Mouse (Mus musculus) CH12.LX (cell line): Measurements from ENCODE around the gene Hsd11b2.

Source experiments
- CTCF ChIP-seq, 2 experiments: IDR thresholded peaks in 1 of 2; conservative IDR thresholded peaks in 1 of 2; 2 replicates each; pipeline ENCODE4 v1.5.1; 2011 to 2012; ENCODE audit warnings: low read depth in 2 of 2, low read length in 2 of 2, improper control_type of control experiment in 1 of 2, inconsistent platforms in 1 of 2, mild to moderate bottlenecking in 1 of 2, moderate library complexity in 1 of 2
- KAT2A ChIP-seq: IDR thresholded peaks from 2 replicates; pipeline ENCODE4 v1.6.1; 2012; ENCODE audit warnings: low read length, improper control_type of control experiment, inconsistent platforms; ENCODE audit not compliant: insufficient replicate concordance
- MAZ ChIP-seq: IDR thresholded peaks from 2 replicates; pipeline ENCODE4 v1.6.1; 2012; ENCODE audit warnings: low read depth, mild to moderate bottlenecking, inconsistent platforms, low read length, improper control_type of control experiment, moderate library complexity
- POLR2A ChIP-seq: IDR thresholded peaks from 2 replicates; pipeline ENCODE4 v1.6.1; 2011; ENCODE audit warnings: low read depth, mild to moderate bottlenecking, improper control_type of control experiment, low read length
- SIN3A ChIP-seq: IDR thresholded peaks from 2 replicates; pipeline ENCODE4 v1.6.1; 2012; ENCODE audit warnings: low read length, improper control_type of control experiment, inconsistent platforms
- ZMIZ1 ChIP-seq: IDR thresholded peaks from 2 replicates; pipeline ENCODE4 v1.6.1; 2012; ENCODE audit warnings: low read depth, mild to moderate bottlenecking, inconsistent platforms, low read length, improper control_type of control experiment

DNA sequence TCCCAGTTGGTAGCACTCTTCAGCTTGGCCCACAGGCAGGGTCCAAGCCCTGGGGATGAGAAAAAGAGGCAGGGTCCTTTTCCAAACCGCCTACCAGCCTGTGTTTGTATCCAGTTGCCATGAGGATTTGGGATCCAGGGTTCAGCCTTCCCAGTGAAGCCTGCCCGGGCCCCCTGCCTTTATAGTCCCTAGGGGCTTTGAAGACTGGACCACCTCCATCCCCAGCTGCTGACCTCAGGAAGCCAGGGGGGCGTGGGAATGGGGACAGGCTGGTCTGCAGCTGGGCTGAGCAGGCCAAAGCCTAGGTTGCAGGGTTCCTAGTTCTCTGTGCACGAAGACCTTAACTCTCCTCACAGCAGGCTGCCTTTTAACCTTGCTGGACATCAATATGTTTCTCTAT, 43.3 kb upstream of the Hsd11b2 start:
- TF ChIP-seq SIN3A (no peak), MAZ (no peak), POLR2A (no peak), CTCF (conservative IDR thresholded peaks at IDR 0.05 in 1 of 2, IDR thresholded peaks at IDR 0.05 in 1 of 2; ENCODE audit: low read depth in 2 of 2, low read length in 2 of 2) (no peak), KAT2A (no peak), ZMIZ1 (no peak)
